Mouse (Mus musculus): ENCODE measurements around the gene Megf8. TPM values are rescaled to one million over a fixed set of nuclear protein-coding genes. Genes with fewer than 3 reads are reported as not detected.
"Not testable (repeated sequence)": the region's sequence is repeated elsewhere in the genome, so short reads cannot be mapped to it uniquely, and the experiment has no call there.

Megf8 gene
- polyA plus RNA-seq, 1 experiment from 2014 or later, result 16.4 TPM

DNA sequence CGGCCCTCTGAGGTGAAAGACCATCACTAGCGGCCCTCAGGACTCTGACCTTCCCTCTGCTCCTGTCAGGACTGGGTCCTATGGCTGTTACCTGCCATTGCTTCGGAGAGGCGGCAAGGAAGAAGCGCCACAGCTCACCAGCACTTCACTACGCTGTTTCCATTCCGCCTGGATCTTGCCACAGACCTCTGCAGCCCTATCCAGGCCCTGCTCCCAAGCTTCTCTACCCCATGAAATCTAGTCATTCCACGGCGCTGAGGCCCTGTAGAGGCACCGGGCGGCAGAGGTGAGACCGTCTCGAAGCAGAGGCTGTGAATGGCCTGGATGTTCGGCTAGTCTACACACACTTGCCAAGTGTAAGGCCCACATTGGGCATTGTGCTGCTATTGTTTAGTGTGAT, 79.7 kb downstream of the Megf8 start:
- Histone ChIP-seq H3K4me2 (replicated peaks) (peak overlapping the region; percentile 65), H3K4me1 (peaks cover 19% of the 10 kb centered on the region), H3K27me3 (no peaks in the 10 kb centered on the region), H3K9me3 (replicated peaks) (no peaks in the 10 kb centered on the region), H3K4me3 (replicated peaks) (no peak overlapping the region), H3K27ac (replicated peaks) (0 out of 2 replicates have a peak overlapping the region, but pooled peaks have one; percentile 67), H3K36me3 (no peaks in the 10 kb centered on the region), H3K9ac (no peak overlapping the region)
- no peak for ATAC-seq (ENCODE audit: insufficient number of reproducible peaks, low FRiP score, low TSS enrichment, low read depth)
- WGBS, result 88% methylated on average over 14 of the region's 14 CpGs

DNA sequence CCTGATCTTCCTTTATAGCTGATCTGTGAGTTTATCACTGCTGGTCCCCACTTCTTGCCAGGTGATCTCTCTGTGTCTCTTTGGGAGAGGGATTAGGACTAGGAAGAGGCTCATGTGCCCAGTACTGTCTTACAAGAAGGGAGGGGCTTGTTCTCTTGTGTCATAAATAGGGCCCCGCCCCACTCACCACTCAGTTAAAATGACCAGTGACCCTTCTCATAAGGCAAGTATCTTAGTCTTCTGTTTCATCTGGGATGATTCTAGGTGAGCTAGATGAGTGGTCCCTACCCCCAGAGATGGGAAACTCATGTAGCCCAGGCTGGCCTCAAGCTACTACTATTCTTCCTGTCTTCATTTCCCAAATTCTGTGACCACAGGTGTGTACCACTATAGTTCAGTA, 81.6 kb downstream of the Megf8 start, which contains the start of gene Lipe:
Gene Lipe (minus strand): TSS at position 101 of the 400 bp plus-strand sequence.
- Histone ChIP-seq H3K27me3 (no peaks in the 10 kb centered on the region), H3K4me2 (replicated peaks) (no peak within 1 kb of the TSS), H3K27ac (replicated peaks) (no peak within 1 kb of the TSS), H3K4me3 (replicated peaks) (no peak within 1 kb of the TSS), H3K9ac (no peak within 1 kb of the TSS), H3K36me3 (no peaks in the 10 kb centered on the region), H3K9me3 (replicated peaks) (no peaks in the 10 kb centered on the region), H3K4me1 (peaks cover 29% of the 10 kb centered on the region)
- 91% methylated on average over 1 of the region's 1 CpGs for whole genome bisulfite sequencing
- ATAC-seq (ENCODE audit: insufficient number of reproducible peaks, low FRiP score, low TSS enrichment, low read depth), result no peak

DNA sequence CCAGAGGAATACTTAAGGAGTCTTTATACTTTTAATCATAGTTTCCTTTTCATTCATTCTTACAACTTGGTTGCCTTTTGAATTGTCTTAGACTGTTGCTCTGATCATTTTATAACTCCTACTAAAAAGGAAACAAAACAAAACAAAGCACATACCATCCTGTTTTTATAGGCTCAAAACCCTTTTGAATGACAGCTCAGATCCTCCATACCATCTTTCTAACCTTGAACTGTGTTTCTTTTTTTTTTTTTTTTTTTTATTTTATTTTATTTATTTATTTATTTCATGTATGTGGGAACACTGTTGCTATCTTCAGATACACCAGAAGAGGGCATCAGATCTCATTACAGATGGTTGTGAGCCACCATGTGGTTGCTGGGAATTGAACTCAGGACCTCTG, 82.1 kb downstream of the Megf8 start:
- not testable (repeated sequence) for H3K9me3 ChIP-seq (replicated peaks); H3K36me3 ChIP-seq; ATAC-seq (ENCODE audit: insufficient number of reproducible peaks, low FRiP score, low TSS enrichment, low read depth); H3K27me3 ChIP-seq; H3K4me2 ChIP-seq (replicated peaks); H3K4me3 ChIP-seq (replicated peaks); H3K27ac ChIP-seq (replicated peaks); H3K9ac ChIP-seq
- peaks cover 25% of the 10 kb centered on the region for H3K4me1 ChIP-seq

DNA sequence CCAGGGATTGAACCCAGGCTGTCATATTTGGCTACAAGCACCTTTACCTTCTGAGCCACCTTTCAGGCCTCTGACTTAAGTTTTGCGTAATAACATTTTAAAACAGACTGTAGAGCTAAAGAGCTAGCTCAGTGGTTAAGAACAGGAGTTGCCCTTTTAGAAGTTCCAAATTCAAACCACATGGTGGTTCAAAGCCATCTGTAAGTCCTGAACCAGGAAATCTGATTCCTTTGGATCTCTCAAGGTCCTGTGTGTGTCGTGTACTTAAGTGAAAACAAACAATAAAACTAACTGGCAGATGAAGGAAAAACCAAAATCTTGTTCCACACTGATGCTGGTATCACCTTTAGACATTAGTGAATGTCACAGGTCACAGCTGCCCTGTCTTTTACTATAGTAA, 84.6 kb downstream of the Megf8 start:
- Histone ChIP-seq H3K9me3 (replicated peaks) (no peaks in the 10 kb centered on the region), H3K4me3 (replicated peaks) (no peak overlapping the region), H3K9ac (no peak overlapping the region), H3K36me3 (no peaks in the 10 kb centered on the region), H3K4me1 (peaks cover 14% of the 10 kb centered on the region; the same call in 1 of the 2 replicates), H3K27ac (replicated peaks) (no peak overlapping the region), H3K27me3 (no peaks in the 10 kb centered on the region), H3K4me2 (replicated peaks) (no peak overlapping the region)
- no peak for ATAC-seq (ENCODE audit: insufficient number of reproducible peaks, low FRiP score, low TSS enrichment, low read depth)
- WGBS, result 32% methylated on average over 2 of the region's 2 CpGs

DNA sequence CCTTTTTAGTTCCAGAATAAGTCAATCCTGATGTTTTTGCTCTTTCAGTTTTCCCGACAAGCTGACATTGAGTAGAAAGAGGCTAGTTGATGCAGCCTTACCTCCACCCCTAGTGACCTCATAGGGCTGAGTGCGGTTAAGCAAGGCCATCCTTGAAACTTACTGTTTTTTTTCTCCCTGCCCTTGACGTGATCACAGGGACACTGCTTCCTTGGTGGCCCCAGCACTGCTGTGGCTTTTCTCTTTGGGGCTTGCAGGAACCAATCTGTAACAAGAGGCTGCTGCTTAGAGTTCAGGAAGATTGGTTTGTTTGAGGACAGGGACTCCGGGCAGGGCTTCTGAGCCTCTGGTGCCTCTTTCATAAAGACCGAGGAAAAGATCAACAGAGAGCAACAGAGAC, 85.0 kb downstream of the Megf8 start:
- H3K27ac ChIP-seq (replicated peaks), result 0 out of 2 replicates have a peak overlapping the region, but pooled peaks have one; percentile 18
- H3K4me2 ChIP-seq (replicated peaks), result no peak overlapping the region
- ATAC-seq (ENCODE audit: insufficient number of reproducible peaks, low FRiP score, low TSS enrichment, low read depth), result no peak

DNA sequence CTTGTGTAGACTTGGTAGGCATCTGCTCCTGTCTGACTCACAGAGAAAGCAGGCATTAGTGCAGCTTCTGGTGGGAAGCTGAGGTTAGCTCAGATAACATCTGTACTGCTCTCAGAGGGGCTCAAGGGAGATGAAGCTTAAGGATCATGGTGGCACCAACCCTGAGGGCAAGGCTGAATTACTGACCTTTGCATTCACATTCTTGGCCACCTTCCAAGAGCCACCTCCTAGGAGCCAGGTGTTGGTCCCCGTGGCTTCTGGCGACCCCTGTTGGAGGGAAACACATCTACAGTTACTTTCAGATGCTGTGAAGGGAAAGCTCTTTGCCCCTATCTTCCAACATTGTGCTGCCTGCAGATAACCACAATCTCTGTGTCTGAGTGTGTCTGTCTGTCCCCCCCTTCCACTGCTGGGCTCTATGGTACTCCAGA, 85.7 kb downstream of the Megf8 start:
- ATAC-seq (ENCODE audit: insufficient number of reproducible peaks, low FRiP score, low TSS enrichment, low read depth), result no peak
- no peaks in the 10 kb centered on the region for H3K36me3 ChIP-seq
- H3K9me3 ChIP-seq (replicated peaks), result no peaks in the 10 kb centered on the region
- no peak overlapping the region for H3K4me2 ChIP-seq (replicated peaks)
- 0% methylated on average over 2 of the region's 2 CpGs for WGBS
- H3K4me3 ChIP-seq (replicated peaks), result no peak overlapping the region
- no peak overlapping the region for H3K27ac ChIP-seq (replicated peaks)
- peaks cover 12% of the 10 kb centered on the region; the same call in 1 of the 2 replicates for H3K4me1 ChIP-seq
- H3K27me3 ChIP-seq, result no peaks in the 10 kb centered on the region
- no peak overlapping the region for H3K9ac ChIP-seq

More for the DNA sequence above, 85.0 kb downstream of the Megf8 start:
- Histone ChIP-seq H3K9ac (no peak overlapping the region), H3K4me3 (replicated peaks) (no peak overlapping the region), H3K36me3 (no peaks in the 10 kb centered on the region), H3K27me3 (no peaks in the 10 kb centered on the region), H3K4me1 (peaks cover 12% of the 10 kb centered on the region; the same call in 1 of the 2 replicates), H3K9me3 (replicated peaks) (no peaks in the 10 kb centered on the region)
- 11% methylated on average over 5 of the region's 5 CpGs for WGBS

DNA sequence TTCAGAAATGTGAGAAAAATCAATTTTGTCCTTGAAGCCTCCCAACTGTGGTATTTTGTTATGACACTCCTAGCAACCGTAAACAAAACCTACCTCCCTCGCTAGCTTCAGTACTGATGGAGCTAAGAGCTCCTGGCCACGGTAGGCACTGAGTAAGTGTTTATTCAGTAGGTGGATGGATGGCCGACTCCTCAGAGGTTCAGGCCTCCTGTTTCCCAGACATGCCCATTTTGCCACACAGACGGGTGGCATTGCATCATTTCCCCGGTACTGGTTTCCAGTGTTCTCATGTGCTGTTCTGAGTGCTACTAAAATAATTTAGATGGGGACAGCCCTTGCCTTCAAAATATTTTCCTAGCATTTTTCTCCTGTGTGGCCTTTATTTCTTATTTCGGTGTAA, 89.5 kb downstream of the Megf8 start:
- Histone ChIP-seq H3K27me3 (no peaks in the 10 kb centered on the region), H3K9ac (no peak overlapping the region), H3K4me1 (peaks cover 12% of the 10 kb centered on the region; the same call in 1 of the 2 replicates), H3K4me3 (replicated peaks) (no peak overlapping the region), H3K36me3 (no peaks in the 10 kb centered on the region), H3K9me3 (replicated peaks) (no peaks in the 10 kb centered on the region), H3K4me2 (replicated peaks) (no peak overlapping the region), H3K27ac (replicated peaks) (no peak overlapping the region)
- WGBS, result 82% methylated on average over 7 of the region's 7 CpGs
- ATAC-seq (ENCODE audit: insufficient number of reproducible peaks, low FRiP score, low TSS enrichment, low read depth), result no peak

DNA sequence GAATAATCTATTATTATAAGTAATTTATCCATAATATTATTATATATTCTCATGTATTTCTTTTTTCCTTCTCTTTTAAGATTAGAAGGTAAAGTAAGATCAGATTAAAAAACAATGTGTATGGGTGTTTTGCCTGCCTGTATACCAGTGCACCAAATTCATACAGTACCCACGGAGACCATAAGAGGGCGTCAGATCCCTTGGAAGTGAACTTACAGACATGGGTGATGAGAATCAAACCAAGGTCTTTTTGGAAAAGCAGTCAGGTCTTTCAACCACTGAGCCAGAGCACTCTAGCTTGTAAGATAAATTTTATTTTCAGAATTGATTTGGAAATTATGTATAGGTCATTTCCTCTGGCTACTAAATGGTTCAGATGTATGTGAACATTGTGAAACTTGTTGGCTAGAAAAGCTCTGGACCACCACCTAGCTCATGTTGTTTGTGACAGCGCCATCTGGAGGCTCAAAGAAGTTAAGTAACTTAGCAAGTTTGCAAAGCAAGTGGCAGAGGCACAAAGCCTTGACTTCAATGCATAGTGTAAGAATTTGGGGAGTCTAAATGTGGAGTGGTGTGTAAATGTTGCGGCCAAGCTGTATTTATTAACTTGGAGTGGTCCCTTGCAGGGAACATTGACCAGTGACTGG, 92.3 kb downstream of the Megf8 start:
- no peaks in the 10 kb centered on the region for H3K27me3 ChIP-seq
- H3K36me3 ChIP-seq, result no peaks in the 10 kb centered on the region
- H3K9me3 ChIP-seq (replicated peaks), result no peaks in the 10 kb centered on the region
- ATAC-seq (ENCODE audit: insufficient number of reproducible peaks, low FRiP score, low TSS enrichment, low read depth), result no peak
- no peak overlapping the region for H3K4me2 ChIP-seq (replicated peaks)
- H3K4me3 ChIP-seq (replicated peaks), result no peak overlapping the region
- H3K4me1 ChIP-seq, result no peaks in the 10 kb centered on the region
- H3K27ac ChIP-seq (replicated peaks), result no peak overlapping the region
- no peak overlapping the region for H3K9ac ChIP-seq
- WGBS, result 42% methylated on average over 4 of the region's 4 CpGs

DNA sequence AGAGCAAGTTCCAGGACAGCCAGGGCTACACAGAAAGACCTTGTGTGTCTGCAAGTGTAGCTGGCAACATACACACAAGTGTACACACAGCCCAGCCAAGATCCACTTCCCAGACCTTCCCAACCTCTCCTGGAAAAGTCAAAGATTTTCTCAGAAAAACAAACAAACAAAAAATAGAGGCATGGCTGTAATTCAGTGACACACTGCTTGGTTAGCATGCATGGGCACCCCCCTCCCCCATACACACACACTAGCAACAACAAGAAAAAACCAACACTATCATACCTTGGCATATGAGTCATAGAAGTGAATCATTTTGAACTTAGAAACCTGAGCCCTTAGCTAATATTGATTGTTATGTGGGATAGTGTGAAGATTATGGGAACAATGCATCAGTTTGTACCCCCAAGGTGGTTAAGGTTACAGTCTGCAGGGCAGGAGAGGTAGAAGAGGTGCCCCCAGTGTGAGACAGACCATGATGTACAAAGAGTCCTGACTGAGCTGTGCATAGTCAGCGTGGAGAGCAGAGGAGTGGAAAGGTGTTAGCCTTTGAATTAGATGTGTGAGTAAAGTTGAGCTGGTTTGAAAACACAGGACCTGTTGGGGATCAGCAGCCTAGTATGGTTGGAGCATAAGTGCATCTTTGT, 94.1 kb downstream of the Megf8 start:
- H3K36me3 ChIP-seq, result no peaks in the 10 kb centered on the region
- no peak overlapping the region for H3K4me2 ChIP-seq (replicated peaks)
- H3K27ac ChIP-seq (replicated peaks), result no peak overlapping the region
- ATAC-seq (ENCODE audit: insufficient number of reproducible peaks, low FRiP score, low TSS enrichment, low read depth), result no peak
- H3K9ac ChIP-seq, result no peak overlapping the region
- no peak overlapping the region for H3K4me3 ChIP-seq (replicated peaks)
- H3K27me3 ChIP-seq, result no peaks in the 10 kb centered on the region
- H3K9me3 ChIP-seq (replicated peaks), result no peaks in the 10 kb centered on the region
- 77% methylated on average over 1 of the region's 1 CpGs for WGBS
- H3K4me1 ChIP-seq, result no peaks in the 10 kb centered on the region

DNA sequence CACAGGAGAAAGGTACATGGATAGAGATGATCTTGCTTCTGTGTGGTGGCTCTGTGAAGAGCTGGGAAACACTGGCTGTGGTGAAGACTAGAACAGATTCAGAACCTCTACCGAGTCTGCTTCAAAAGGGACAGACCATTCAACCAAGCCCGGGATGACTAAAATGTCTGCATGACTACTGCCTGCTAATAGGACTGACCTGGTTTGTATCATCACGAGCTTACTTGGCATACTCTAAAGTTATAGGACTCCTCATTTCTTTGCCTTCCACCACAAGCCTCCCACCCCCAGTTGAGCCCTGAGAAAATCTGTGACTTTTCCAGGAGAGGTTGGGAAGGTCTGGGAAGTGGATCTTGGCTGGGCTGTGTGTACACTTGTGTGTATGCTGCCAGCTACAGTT, 94.9 kb downstream of the Megf8 start:
- Histone ChIP-seq H3K27ac (replicated peaks) (no peak overlapping the region), H3K4me3 (replicated peaks) (no peak overlapping the region), H3K4me2 (replicated peaks) (no peak overlapping the region), H3K4me1 (no peaks in the 10 kb centered on the region), H3K36me3 (no peaks in the 10 kb centered on the region), H3K9ac (no peak overlapping the region), H3K27me3 (no peaks in the 10 kb centered on the region), H3K9me3 (replicated peaks) (no peaks in the 10 kb centered on the region)
- no peak for ATAC-seq (ENCODE audit: insufficient number of reproducible peaks, low FRiP score, low TSS enrichment, low read depth)
- WGBS, result 86% methylated on average over 3 of the region's 3 CpGs

DNA sequence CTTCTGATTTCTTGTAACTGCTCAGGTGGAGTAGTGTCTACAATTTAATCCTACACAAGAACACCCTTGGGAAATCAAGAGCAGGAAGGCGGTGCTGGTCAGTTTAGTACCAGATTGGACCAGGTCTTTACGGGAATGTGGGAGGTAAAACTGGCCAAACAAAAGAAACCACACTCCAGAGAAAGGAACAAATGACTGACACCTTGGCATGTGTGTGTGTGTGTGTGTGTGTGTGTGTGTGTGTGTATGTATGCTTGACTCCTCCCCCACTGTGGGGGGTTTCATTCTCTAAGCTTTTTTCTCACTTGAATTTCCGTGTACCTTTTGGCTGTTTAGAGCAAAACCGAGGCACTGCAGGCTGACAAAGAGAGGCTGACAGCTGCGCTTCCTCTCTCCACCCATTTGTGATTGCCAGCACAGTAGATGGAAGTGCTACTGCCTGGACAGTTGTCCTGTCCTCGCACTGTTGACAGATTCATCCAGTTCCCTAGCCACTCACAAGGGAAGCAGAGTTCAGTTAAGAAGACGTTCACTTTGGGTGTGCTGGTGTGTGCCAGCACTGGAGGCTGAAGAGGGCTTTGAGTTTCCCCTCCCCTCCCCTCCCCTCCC, 96.0 kb downstream of the Megf8 start, which contains the start of gene Cxcl17:
Gene Cxcl17 (minus strand): TSS at position 54 of the 609 bp plus-strand sequence.
- Histone ChIP-seq H3K9ac (no peak within 1 kb of the TSS), H3K4me1 (no peaks in the 10 kb centered on the region), H3K4me2 (replicated peaks) (no peak within 1 kb of the TSS), H3K27me3 (no peaks in the 10 kb centered on the region), H3K27ac (replicated peaks) (no peak within 1 kb of the TSS), H3K36me3 (no peaks in the 10 kb centered on the region), H3K9me3 (replicated peaks) (no peaks in the 10 kb centered on the region), H3K4me3 (replicated peaks) (no peak within 1 kb of the TSS)
- WGBS, result 32% methylated on average over 7 of the region's 7 CpGs
- no peak for ATAC-seq (ENCODE audit: insufficient number of reproducible peaks, low FRiP score, low TSS enrichment, low read depth)

Measured in embryonic facial prominence, embryonic 15.5 days (tissue).